In the genomic region with DNA sequence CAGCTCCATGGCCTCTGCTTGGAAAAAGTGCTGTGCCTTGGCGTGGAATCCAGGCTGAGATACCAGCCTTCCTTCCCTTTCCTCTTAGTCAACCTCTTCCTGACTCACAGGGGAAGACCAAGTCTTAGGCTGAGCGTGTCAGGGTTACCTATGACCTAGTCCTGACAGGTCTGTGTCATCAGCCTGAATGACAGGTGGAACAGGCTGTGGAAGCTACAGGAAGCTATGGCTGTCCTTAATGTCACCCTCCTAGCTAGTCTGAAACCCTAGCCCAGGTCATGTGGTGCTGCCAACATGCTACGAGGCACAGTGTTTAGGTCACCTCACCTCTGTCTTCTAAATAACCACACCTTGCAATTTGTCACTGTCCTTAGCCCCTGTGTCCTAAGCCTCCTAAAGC, we compare ENCODE assay signal across 29 mouse cellular contexts.
"Had no signal": no experiment of that assay in that cellular context is flagged by ENCODE, and none has a peak within 500 bp of the region (broad histone marks: within the 10 kb centered on the region; RNA-seq: fewer than 3 reads in every experiment).

No protein-coding gene starts in this region.

- H3K4me3 ChIP-seq: embryonic facial prominence, embryonic 10.5 days; embryonic facial prominence, embryonic 12.5 days; embryonic facial prominence, embryonic 13.5 days; embryonic facial prominence, embryonic 15.5 days; erythroblast, embryonic 14.5 days; forebrain, embryonic 10.5 days; forebrain, embryonic 12.5 days; forebrain, embryonic 13.5 days; forebrain, embryonic 15.5 days; gastrocnemius, adult 2 months; heart, adult 2 months had no signal

- H3K4me2 ChIP-seq: embryonic facial prominence, embryonic 12.5 days; embryonic facial prominence, embryonic 13.5 days; embryonic facial prominence, embryonic 15.5 days; forebrain, embryonic 12.5 days; forebrain, embryonic 13.5 days; forebrain, embryonic 15.5 days had no signal

- H3K27me3 ChIP-seq: embryonic facial prominence, embryonic 12.5 days; embryonic facial prominence, embryonic 13.5 days; embryonic facial prominence, embryonic 15.5 days; forebrain, embryonic 12.5 days; forebrain, embryonic 13.5 days; forebrain, embryonic 15.5 days had no signal

- H3K4me1 ChIP-seq: embryonic facial prominence, embryonic 12.5 days; embryonic facial prominence, embryonic 15.5 days; forebrain, embryonic 10.5 days; forebrain, embryonic 12.5 days; forebrain, embryonic 13.5 days; forebrain, embryonic 15.5 days had no signal

- H3K9ac ChIP-seq: embryonic facial prominence, embryonic 12.5 days; embryonic facial prominence, embryonic 13.5 days; embryonic facial prominence, embryonic 15.5 days; forebrain, embryonic 12.5 days; forebrain, embryonic 13.5 days; forebrain, embryonic 15.5 days; forebrain, postnatal 0 days had no signal

- H3K36me3 ChIP-seq: embryonic facial prominence, embryonic 10.5 days; embryonic facial prominence, embryonic 12.5 days; embryonic facial prominence, embryonic 13.5 days; embryonic facial prominence, embryonic 15.5 days; forebrain, embryonic 10.5 days; forebrain, embryonic 12.5 days; forebrain, embryonic 15.5 days had no signal

- H3K27ac ChIP-seq: embryonic facial prominence, embryonic 10.5 days; embryonic facial prominence, embryonic 12.5 days; embryonic facial prominence, embryonic 13.5 days; embryonic facial prominence, embryonic 15.5 days; forebrain, embryonic 10.5 days; forebrain, embryonic 12.5 days; forebrain, embryonic 13.5 days; forebrain, embryonic 15.5 days; gastrocnemius, adult 2 months; heart, adult 2 months had no signal

- DNase-seq: cerebellum, adult 18-20 months; cerebellum, adult 2 months; cerebellum, adult 8-10 months; cerebellum, adult 9-10 months; cerebellum, adult 9-11 months; cerebellum, postnatal 10 days; cerebellum, postnatal 14 days; cerebellum, postnatal 25 days; cerebellum, postnatal 36 days; embryo, embryonic 11 days; forebrain, postnatal 0 days; gastrocnemius, adult 2 months; gastrocnemius, postnatal 10 days; gastrocnemius, postnatal 14 days; gastrocnemius, postnatal 25 days; gastrocnemius, postnatal 36 days; heart, adult 18-20 months; heart, adult 2 months had no signal

- H3K9me3 ChIP-seq: embryonic facial prominence, embryonic 10.5 days; embryonic facial prominence, embryonic 12.5 days; embryonic facial prominence, embryonic 13.5 days; embryonic facial prominence, embryonic 15.5 days; forebrain, embryonic 10.5 days; forebrain, embryonic 12.5 days; forebrain, embryonic 13.5 days; forebrain, embryonic 15.5 days had no signal

- ATAC-seq: forebrain, embryonic 13.5 days; forebrain, embryonic 14.5 days; forebrain, embryonic 15.5 days; forebrain, embryonic 16.5 days; forebrain, postnatal 0 days had no signal
